Mouse (Mus musculus) left cerebral cortex, adult 2 months (tissue): ENCODE results near the gene Tsc2. TPM values are rescaled to one million over a fixed set of nuclear protein-coding genes. Genes with fewer than 3 reads are reported as not detected.

Source experiments
- DNase-seq, 2 experiments: peaks; one replicate each; pipeline ENCODE4 v3.0.0; 2021 to 2022; ENCODE audit warnings: low spot score in 2 of 2, mixed read lengths in 1 of 2; ENCODE audit errors: extremely low spot score in 1 of 2
- H3K27ac ChIP-seq: fragments of 200-600 bp; 2 replicates; pipeline ENCODE4 v1.8.1; 2022
- H3K4me3 ChIP-seq: fragments of 200-600 bp; 2 replicates; pipeline ENCODE4 v1.8.1; 2022
- CTCF ChIP-seq: fragments of 200-600 bp; IDR thresholded peaks from 2 replicates; pipeline ENCODE4 v1.8.1; 2022; ENCODE audit warnings: antibody characterized with exemption, mild to moderate bottlenecking, moderate library complexity
- intact Hi-C: fragments of 180-260 bp; cut with DNase I; formaldehyde crosslinking; loops from one replicate; pipeline ENCODE4 v1.15.1; 2025
- total RNA-seq, 2 experiments: library from RNA; stranded (reverse); gene quantifications; 2 replicates each; pipeline ENCODE4 v1.2.3; 2021

Tsc2 gene
- total RNA-seq, 2 experiments from 2014 or later: 140 to 159 TPM

DNA sequence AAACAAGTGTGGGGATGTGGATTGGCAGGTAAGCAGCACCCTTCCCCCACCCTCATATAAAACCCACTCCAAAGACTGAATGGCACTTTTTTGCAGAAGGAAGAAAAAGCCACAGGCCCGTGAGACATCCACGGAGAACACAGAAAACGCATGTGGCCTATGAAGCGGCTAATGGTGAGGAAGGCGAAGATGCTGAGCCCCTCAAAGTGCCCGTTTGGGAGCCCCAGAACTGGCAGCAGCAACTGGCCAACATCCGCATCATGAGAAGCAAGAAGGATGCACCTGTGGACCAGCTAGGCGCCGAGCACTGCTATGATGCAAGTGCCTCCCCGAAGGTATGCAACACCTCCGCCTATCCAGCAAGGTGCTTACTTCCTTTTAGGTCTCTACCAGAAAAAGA, 1.4 kb upstream of the Tsc2 start:
- TF ChIP-seq CTCF: no peak
- H3K27ac ChIP-seq: peak overlapping the region; percentile 83
- no peak for DNase-seq
- intact Hi-C loops: no loop called here
- no peak overlapping the region for H3K4me3 ChIP-seq

DNA sequence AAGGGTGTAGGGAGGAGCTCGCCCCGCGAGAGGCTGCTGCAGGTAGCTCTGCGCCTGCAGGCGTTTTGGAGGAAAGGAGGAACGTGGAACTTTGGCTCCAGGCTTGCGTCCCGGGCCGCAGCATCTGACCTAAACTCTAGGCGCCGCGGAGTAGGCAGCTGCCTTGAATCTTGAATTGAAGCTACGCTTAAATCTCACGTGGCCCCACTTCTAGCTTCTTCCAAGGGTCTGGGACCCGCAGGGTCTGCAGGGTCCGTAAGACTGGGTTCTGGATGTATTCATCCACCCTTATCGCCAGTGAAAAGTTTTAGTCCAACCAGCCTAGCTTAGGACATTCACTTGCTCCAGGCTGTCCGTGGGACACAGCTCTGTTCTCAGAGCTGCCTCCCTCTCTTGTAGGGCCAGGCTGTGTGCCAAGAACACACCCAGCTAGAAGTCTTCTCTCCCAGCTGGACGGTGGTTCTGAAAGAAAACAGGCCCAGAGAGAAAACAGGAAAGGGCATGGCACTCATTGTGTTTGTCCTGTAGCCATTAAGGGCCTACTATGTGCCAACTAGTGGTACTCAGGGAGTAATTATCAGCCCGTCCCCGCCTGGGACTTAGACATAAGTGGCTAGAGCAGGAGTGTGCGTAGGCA, 501 bp upstream of the Tsc2 start:
- H3K4me3 ChIP-seq: peak overlapping the region; percentile 90
- no peak for TF ChIP-seq CTCF
- no peak for DNase-seq
- H3K27ac ChIP-seq: peak overlapping the region; percentile 83
- intact Hi-C loops: no loop called here

DNA sequence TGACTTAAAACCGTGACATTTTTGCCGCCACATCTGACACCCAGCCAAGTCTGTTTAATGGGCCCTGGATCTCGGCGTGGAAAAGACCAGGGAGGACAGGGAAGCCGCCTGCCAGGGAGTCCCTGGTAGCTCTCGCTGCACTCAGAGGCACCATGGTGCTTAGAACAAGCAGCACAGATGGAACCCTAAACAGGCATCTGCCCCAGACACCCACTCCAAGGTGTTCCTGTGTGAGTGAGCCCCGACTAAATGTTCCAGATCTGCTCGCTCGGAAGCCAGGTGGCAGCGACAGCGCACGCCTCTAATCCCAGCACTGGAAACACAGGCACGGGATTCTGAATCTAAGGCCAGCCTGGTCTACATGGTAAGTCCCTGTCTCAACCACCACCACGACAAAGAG, 2.4 kb downstream of the Tsc2 start:
- intact Hi-C loops: no loop called here
- DNase-seq: peak in 1 of 2 experiments; percentile 35
- no peak overlapping the region for H3K4me3 ChIP-seq

DNA sequence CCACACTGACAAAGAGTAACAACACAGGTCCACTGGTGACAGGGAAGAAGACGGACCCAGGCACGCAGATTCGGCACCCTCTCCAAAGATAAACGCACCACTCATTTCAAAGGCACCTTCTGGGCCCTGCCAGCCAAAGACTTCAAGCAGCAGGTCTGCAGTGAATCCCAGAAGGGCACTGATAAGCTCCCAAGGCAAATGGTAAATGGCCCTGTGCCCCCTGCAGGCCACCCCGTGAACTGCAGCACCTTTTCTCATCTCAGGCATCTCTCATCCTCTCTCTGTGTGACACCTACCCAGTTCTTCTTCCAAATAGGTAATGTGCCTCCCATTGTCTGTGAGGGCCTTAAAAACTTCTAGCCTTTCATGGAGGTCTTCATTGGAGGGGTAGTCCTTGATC, 3.8 kb downstream of the Tsc2 start:
- intact Hi-C loops: no loop called here
- no peak overlapping the region for H3K4me3 ChIP-seq
- no peak overlapping the region for H3K27ac ChIP-seq
- TF ChIP-seq CTCF: peak; percentile 99
- DNase-seq: peak; percentile 58 to 66

More for the DNA sequence above, 2.4 kb downstream of the Tsc2 start:
- no peak for TF ChIP-seq CTCF
- H3K27ac ChIP-seq: no peak overlapping the region; the same call in 1 of the 2 replicates

DNA sequence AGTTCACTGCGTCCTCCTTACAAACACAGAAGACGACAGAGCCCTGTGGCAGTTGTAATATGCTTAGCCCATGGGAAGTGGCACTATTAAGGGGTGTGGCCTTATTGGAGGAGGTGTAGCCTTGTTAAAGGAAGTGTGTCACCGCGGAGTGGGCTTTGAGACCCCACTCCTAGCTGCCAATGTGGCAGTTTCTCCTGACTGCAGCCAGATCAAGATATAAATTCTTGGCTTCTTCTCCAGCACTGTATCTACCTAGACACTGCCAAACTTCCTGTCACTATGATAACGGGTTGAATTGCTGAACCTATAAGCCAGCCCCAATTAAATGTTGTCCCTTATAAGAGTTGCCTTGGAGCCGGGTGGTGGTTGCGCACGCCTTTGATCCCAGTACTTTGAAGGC, 7.0 kb downstream of the Tsc2 start:
- intact Hi-C loops: no loop called here
- H3K27ac ChIP-seq: no peak overlapping the region
- TF ChIP-seq CTCF: no peak

DNA sequence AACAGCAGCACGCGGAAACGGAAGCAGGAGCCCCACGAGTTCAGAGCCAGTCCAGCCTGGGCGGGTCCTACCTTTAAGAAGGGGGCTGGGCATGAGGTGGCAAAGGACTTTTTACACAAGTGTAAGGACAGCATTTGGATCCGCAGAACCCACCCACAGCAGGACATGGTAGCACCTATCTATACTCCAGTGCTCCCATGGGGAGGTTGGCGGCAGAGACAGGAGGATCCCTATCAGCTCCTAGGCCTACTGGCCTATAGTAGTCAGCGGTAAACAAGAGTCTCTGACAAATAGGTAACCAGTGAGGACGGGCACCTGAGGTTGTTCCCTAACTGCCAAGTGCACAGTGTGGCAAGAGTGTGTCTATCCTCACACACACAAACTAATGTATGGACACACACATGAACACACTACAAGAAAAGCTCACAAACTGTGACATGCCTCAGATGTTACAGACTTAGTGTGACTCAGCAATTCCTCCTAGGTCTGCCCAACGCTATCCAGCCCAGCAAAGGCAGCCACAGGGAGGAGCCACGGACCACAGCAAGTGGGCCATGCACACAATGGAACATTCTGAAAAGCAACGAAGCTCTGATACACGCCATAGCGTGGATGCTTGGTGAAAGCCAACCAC, 14.8 kb downstream of the Tsc2 start:
- no peak overlapping the region for H3K4me3 ChIP-seq
- TF ChIP-seq CTCF: peak; percentile 11
- intact Hi-C loops: no loop called here
- no peak overlapping the region for H3K27ac ChIP-seq
- no peak for DNase-seq

More for the DNA sequence above, 7.0 kb downstream of the Tsc2 start:
- no peak for DNase-seq
- H3K4me3 ChIP-seq: no peak overlapping the region

DNA sequence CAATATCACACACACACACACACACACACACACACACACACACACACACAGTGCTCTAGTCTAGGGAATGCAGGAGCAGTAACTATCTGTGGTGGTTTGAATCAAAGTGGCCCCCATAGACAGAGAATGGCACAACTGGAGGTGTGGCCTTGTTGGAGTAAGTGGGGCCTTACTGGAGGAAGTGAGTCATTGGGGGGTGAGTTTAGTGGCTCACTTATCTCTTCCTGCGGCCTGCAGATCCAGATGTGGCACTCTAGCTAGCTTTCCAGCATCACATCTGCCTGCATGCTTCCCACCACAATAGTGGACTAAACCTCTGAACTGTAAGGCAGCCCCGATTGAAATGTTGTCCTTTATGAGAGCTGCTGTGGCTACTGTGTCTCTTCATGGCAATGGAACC, 21.7 kb downstream of the Tsc2 start:
- intact Hi-C loops: no loop called here
- H3K4me3 ChIP-seq: no peak overlapping the region
- no peak overlapping the region for H3K27ac ChIP-seq
- DNase-seq: no peak
- TF ChIP-seq CTCF: no peak

DNA sequence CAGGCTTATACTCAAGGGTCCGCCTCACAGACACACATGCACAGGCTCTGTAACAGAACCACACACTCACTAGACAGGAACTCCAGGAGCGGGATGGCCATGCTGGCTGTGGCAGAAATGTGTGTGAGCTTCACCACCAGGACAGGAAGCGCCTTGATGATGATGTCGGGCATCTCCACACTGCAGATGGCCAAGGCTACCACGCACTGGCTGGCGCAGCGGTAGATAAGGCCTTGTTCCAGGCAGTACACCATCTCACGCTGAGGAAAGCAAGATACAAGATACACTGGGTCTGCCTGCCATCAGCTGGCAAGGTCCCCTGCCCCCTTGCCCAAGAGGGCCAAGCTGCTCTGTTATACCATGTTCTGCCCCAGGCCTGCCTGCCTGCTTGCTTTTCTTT, 23.6 kb downstream of the Tsc2 start:
- no peak for TF ChIP-seq CTCF
- intact Hi-C loops: no loop called here
- no peak overlapping the region for H3K27ac ChIP-seq
- DNase-seq: no peak
- H3K4me3 ChIP-seq: no peak overlapping the region

DNA sequence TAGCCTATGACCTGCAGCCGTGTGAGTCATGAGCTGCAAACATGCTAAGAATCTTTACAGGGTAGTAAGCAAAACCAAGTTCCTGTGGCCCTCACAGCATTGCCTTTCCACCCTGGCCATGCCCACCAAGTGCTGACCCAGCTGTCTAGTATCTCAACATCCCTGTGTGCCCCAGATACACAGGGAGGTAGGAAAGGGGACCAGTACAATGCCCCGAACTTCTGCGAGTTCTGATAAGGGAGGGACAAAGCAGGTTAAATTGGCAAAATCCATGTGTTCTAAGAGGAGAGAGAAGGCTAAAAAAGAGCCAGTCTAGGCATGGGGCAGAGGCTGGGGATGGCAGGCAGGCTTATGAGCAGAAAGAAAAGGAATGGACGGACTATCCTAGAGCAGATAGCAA, 24.1 kb downstream of the Tsc2 start:
- no peak for TF ChIP-seq CTCF
- no peak overlapping the region for H3K27ac ChIP-seq
- intact Hi-C loops: no loop called here

DNA sequence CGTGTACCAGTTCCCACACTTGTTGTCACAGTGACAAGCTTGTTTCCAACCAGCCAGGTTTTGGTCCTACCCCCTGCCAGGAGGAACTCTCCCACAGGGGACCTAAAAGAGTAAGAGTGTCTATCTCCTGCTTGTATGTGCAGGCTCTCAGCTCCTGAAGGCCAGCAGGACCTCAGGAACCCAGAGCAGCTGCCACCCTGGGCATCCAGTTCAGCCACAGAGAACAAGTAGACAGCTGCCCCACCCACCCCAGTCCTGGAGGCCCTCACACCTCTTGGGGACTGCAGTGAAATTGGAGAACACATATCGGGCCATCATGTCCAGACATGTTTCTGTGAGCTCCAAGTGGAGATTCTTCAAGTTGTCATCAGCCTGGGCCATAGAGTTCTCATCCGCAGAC, 27.9 kb downstream of the Tsc2 start:
- Histone ChIP-seq H3K27ac (no peak overlapping the region), H3K4me3 (no peak overlapping the region)
- no peak for TF ChIP-seq CTCF
- no peak for DNase-seq
- intact Hi-C loops: no loop called here

More for the DNA sequence above, 24.1 kb downstream of the Tsc2 start:
- DNase-seq: no peak
- H3K4me3 ChIP-seq: no peak overlapping the region

DNA sequence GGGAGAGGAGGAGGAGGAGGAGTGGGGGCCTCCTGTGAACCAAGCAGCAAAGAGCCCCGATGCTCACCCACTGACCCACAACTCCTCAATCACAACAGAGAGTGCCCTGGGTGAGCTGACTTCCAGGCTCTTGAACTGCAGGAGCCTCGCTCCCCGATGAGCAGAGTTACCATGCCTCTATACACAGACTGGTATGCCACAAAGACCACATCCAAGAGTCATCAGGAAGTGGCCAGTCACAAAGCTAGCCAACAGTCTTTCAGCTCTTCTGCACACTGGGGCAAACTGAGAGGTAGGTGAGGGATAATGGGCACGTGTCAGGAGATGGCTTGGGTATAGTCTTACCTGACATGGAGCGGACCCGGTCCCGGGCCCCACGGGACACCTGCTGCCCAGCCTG, 28.5 kb downstream of the Tsc2 start:
- no peak for TF ChIP-seq CTCF

DNA sequence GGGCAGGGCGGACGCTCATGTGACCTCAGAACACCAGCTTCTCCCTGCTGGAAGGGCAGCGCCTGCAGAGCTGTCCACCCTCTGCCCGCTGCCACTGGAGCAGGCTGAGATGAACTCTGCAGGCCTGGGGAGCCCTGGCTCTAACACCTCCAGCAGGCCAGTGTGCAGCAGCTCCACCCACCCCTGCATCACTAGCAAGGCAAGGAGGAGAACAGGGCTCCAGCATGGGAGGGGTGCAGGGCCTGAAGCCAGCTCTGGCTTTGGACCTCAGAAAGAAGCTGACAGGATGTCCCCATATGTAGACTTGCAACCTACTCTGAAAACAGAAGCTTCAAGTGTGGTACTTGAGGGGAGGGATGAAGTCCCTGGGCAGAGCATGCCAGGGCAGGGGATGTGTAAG, 31.9 kb downstream of the Tsc2 start:
- intact Hi-C loops: no loop called here
- Histone ChIP-seq H3K27ac (no peak overlapping the region), H3K4me3 (no peak overlapping the region)
- TF ChIP-seq CTCF: no peak
- DNase-seq: no peak

More for the DNA sequence above, 28.5 kb downstream of the Tsc2 start:
- no peak overlapping the region for H3K27ac ChIP-seq
- intact Hi-C loops: no loop called here
- H3K4me3 ChIP-seq: no peak overlapping the region
- no peak for DNase-seq

DNA sequence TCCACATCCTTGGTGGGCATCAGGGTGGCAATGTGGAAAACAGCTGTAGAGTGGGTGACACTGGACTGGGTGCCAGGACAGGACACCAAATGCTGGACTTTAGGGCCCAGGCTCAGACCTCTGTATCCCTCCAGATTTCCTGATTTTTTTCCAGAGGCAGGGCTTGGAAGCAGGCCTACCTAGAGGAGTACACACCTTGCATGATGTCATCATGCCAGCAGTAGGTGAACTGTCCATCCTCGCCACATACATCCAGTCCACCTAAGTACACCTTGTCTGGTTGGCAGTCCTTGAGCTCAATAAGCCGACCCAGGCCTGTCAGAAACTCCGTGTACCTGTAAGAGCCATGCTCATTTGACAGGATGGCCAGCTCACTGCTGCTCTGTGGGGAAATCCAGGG, 34.4 kb downstream of the Tsc2 start:
- intact Hi-C loops: no loop called here

More for the DNA sequence above, 34.4 kb downstream of the Tsc2 start:
- no peak for TF ChIP-seq CTCF
- DNase-seq: no peak
- H3K4me3 ChIP-seq: no peak overlapping the region
- no peak overlapping the region for H3K27ac ChIP-seq
